ENCODE assay signal across 8 mouse cellular contexts in the genomic region with DNA sequence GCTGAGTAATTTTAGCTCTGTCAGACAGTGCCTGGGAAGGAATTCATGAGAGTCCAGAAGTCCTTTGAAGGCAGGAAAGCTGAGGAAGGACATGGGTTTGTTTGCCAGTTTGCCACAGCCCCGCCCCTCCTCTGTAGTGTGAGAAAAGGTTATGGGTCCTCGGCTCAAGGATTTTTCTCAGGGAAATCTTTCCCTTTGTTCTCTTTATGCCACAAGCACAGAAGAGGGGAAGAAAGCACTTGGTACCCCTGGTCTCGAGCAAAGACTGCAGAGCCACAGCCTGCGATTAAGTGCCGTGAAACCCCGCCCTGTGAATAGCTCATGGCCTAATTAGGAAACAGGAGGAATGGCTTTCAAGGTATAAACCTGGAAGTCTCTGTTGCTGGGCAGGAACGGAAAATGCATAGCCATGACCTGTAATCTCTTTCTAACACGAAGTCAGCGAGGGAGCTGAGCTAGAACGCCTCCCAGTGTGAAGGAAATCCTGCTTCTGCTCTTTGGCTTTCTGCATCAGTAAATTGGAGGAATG.
DNase-seq lines count a peak whose midpoint lies in the region; ATAC-seq and TF ChIP-seq lines count a peak whose summit lies in the region.

No protein-coding gene starts in this region.

- H3K36me3 ChIP-seq in heart, embryonic 12.5 days = no peaks in the 10 kb centered on the region
- H3K36me3 ChIP-seq in forebrain, embryonic 16.5 days (ENCODE audit: control insufficient read depth, insufficient read depth) = no peaks in the 10 kb centered on the region
- H3K36me3 ChIP-seq in kidney, postnatal 0 days (ENCODE audit: insufficient read depth, low read length) = no peaks in the 10 kb centered on the region

- peaks cover 8% of the 10 kb centered on the region for H3K4me1 ChIP-seq in heart, embryonic 12.5 days (replicated peaks)
- H3K4me1 ChIP-seq in forebrain, embryonic 16.5 days (replicated peaks; ENCODE audit: control insufficient read depth, insufficient read depth, low read length) = peaks cover 6% of the 10 kb centered on the region; the same call in 1 of the 2 replicates
- 0 out of 2 replicates have a peak, but pooled peaks cover 6% of the 10 kb centered on the region for H3K4me1 ChIP-seq in kidney, postnatal 0 days (replicated peaks; ENCODE audit: insufficient read depth, low read length)

- H3K9ac ChIP-seq in heart, embryonic 12.5 days = no peak overlapping the region
- no peak overlapping the region for H3K9ac ChIP-seq in forebrain, embryonic 16.5 days (replicated peaks; ENCODE audit: low read depth, low read length)
- no peak overlapping the region for H3K9ac ChIP-seq in kidney, postnatal 0 days (ENCODE audit: low read depth, low read length)

- peak overlapping the region; percentile 66 for H3K27ac ChIP-seq in heart, embryonic 12.5 days (ENCODE audit: poor library complexity, severe bottlenecking)
- H3K27ac ChIP-seq in forebrain, embryonic 16.5 days (ENCODE audit: low read length) = no peak overlapping the region
- peak overlapping the region; percentile 62 for H3K27ac ChIP-seq in kidney, postnatal 0 days

- 0 out of 2 replicates have a peak, but pooled peaks have one; percentile 33 for ATAC-seq in heart, embryonic 12.5 days (ENCODE audit: insufficient number of reproducible peaks, low FRiP score)
- peak; percentile 58 for ATAC-seq in forebrain, embryonic 16.5 days
- ATAC-seq in kidney, postnatal 0 days (replicated peaks; ENCODE audit: low FRiP score, low read depth) = peak; percentile 76
- ATAC-seq in granulocyte monocyte progenitor cell, adult 5-6 weeks (replicated peaks; ENCODE audit: poor library complexity, severe bottlenecking) = no peak

- peak overlapping the region; percentile 50 for H3K4me2 ChIP-seq in heart, embryonic 12.5 days
- H3K4me2 ChIP-seq in forebrain, embryonic 16.5 days (ENCODE audit: low read length) = peak overlapping the region; percentile 29
- H3K4me2 ChIP-seq in kidney, postnatal 0 days (ENCODE audit: low read length) = peak overlapping the region; percentile 42

- no peaks in the 10 kb centered on the region for H3K9me3 ChIP-seq in heart, embryonic 12.5 days (replicated peaks)
- no peaks in the 10 kb centered on the region for H3K9me3 ChIP-seq in forebrain, embryonic 16.5 days (ENCODE audit: control insufficient read depth, low read length)
- H3K9me3 ChIP-seq in kidney, postnatal 0 days (replicated peaks; ENCODE audit: low read length) = no peaks in the 10 kb centered on the region

- 25% methylated on average over 10 of the region's 10 CpGs for WGBS in heart, embryonic 12.5 days
- WGBS in forebrain, embryonic 16.5 days = 8% methylated on average over 10 of the region's 10 CpGs
- 12% methylated on average over 10 of the region's 10 CpGs for WGBS in kidney, postnatal 0 days

- H3K4me3 ChIP-seq in heart, embryonic 12.5 days = peak overlapping the region; percentile 11; the same call in 1 of the 2 replicates
- no peak overlapping the region for H3K4me3 ChIP-seq in forebrain, embryonic 16.5 days (replicated peaks; ENCODE audit: low read length)
- no peak overlapping the region for H3K4me3 ChIP-seq in kidney, postnatal 0 days (replicated peaks; ENCODE audit: low read depth, low read length)

- no peak for DNase-seq in heart, adult 8-10 months (ENCODE audit: low spot score)
- peak; percentile 74 for DNase-seq in kidney, postnatal 0 days (ENCODE audit: low spot score)
- peak; percentile 20 for DNase-seq in retina, embryonic 14.5 days (ENCODE audit: low spot score)
- DNase-seq in right cerebral cortex, postnatal 36 days (ENCODE audit: low spot score in 2 of 2) = no peak
- DNase-seq in cerebellum, adult 18-20 months = no peak

- H3K27me3 ChIP-seq in heart, embryonic 12.5 days (replicated peaks) = no peaks in the 10 kb centered on the region
- H3K27me3 ChIP-seq in forebrain, embryonic 16.5 days (replicated peaks; ENCODE audit: control insufficient read depth, insufficient read depth, low read length) = no peaks in the 10 kb centered on the region
- H3K27me3 ChIP-seq in kidney, postnatal 0 days (ENCODE audit: insufficient read depth, low read length) = no peaks in the 10 kb centered on the region

- TF ChIP-seq CTCF in kidney, postnatal 0 days (IDR thresholded peaks at IDR 0.05; ENCODE audit: low read depth) = 0 out of 2 replicates have a peak, but pooled peaks have one; percentile 4

Comparison
In these comparisons a context has a peak if more than half of its experiments do, and no peak if none do; other contexts are left out.
1. DNase-seq: peak in kidney, postnatal 0 days (single experiment) and retina, embryonic 14.5 days (single experiment); none in heart, adult 8-10 months (single experiment), right cerebral cortex, postnatal 36 days (0 of 2) and cerebellum, adult 18-20 months (0 of 2).
2. Peak in every context shown above with its lines, with median percentiles within 50 percentile points of each other: H3K4me2 ChIP-seq.